Mouse (Mus musculus) testis, postnatal 10 days (tissue): ENCODE results near the gene Btbd35f19.
"Not testable (repeated sequence)": the region's sequence is repeated elsewhere in the genome, so short reads cannot be mapped to it uniquely, and the experiment has no call there.

Source experiments
- DNase-seq: peaks from one replicate; pipeline ENCODE4 v3.0.0; 2021; ENCODE audit warnings: low spot score

The Btbd35f19 gene

GRCm38 (mm10) chrX:31383818-31384217 lies at the start of gene Btbd35f19:
Btbd35f19 (minus strand) TSS chrX:31383918.
- not testable (repeated sequence) for DNase-seq

GRCm38 (mm10) chrX:31341924-31342323 lies 41.8 kb downstream of the Btbd35f19 start:
- DNase-seq = not testable (repeated sequence)

- not testable (repeated sequence) for DNase-seq
These were observed 47.6 kb downstream of the Btbd35f19 start, which contains the start of gene Btbd35f26 for GRCm38 (mm10) chrX:31336154-31336553. Btbd35f26 (plus strand) TSS chrX:31336454.
